Comparison of ENCODE assay signal across 8 mouse cellular contexts in the genomic region with DNA sequence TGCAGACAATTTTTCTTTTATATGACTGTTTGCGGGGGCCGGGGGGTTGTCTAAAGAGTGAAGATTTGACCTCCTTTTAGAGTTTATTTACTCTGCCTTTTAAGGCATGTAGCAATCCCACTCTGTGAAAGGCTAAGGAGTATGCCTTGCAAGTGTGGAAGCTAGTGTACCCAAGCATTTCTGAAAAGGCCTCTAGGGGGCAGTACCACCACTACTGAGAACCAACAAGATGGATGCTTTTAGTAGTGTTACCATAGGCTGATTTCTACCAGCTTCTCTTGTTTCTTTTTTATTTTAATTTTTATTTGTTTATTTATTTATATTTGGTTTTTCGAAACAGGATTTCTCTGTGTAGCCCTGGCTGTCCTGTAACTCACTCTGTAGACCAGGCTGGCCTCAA.
DNase-seq lines count a peak whose midpoint lies in the region; ATAC-seq lines count a peak whose summit lies in the region.

No protein-coding gene starts in this region.

- H3K27ac ChIP-seq in heart, embryonic 11.5 days (ENCODE audit: low read depth, low read length), result no peak overlapping the region
- H3K27ac ChIP-seq in limb, embryonic 11.5 days (replicated peaks; ENCODE audit: low read depth, low read length), result peak overlapping the region; percentile 85
- no peak overlapping the region for H3K27ac ChIP-seq in midbrain, embryonic 10.5 days (replicated peaks)

- H3K9me3 ChIP-seq in heart, embryonic 11.5 days (replicated peaks; ENCODE audit: control insufficient read depth, low read length), result no peaks in the 10 kb centered on the region
- no peaks in the 10 kb centered on the region for H3K9me3 ChIP-seq in limb, embryonic 11.5 days (ENCODE audit: control insufficient read depth, low read length)
- H3K9me3 ChIP-seq in midbrain, embryonic 10.5 days (replicated peaks), result no peaks in the 10 kb centered on the region

- no peak overlapping the region for H3K4me2 ChIP-seq in heart, embryonic 11.5 days
- H3K4me2 ChIP-seq in limb, embryonic 11.5 days (ENCODE audit: low read depth, severe bottlenecking), result no peak overlapping the region

- H3K4me3 ChIP-seq in heart, embryonic 11.5 days (ENCODE audit: low read depth, low read length), result no peak overlapping the region
- H3K4me3 ChIP-seq in limb, embryonic 11.5 days (ENCODE audit: low read depth, low read length), result no peak overlapping the region
- H3K4me3 ChIP-seq in midbrain, embryonic 10.5 days, result no peak overlapping the region

- H3K27me3 ChIP-seq in heart, embryonic 11.5 days (ENCODE audit: control insufficient read depth, insufficient read depth, low read length), result no peaks in the 10 kb centered on the region
- H3K27me3 ChIP-seq in limb, embryonic 11.5 days (ENCODE audit: control insufficient read depth, insufficient read depth, low read length), result no peaks in the 10 kb centered on the region
- no peaks in the 10 kb centered on the region for H3K27me3 ChIP-seq in midbrain, embryonic 10.5 days (ENCODE audit: low read depth, poor library complexity, severe bottlenecking)

- 83% methylated on average over 3 of the region's 3 CpGs for WGBS in heart, embryonic 11.5 days (ENCODE audit: insufficient replicate concordance)
- whole genome bisulfite sequencing in limb, embryonic 11.5 days, result 90% methylated on average over 3 of the region's 3 CpGs
- WGBS in midbrain, embryonic 10.5 days, result 78% methylated on average over 3 of the region's 3 CpGs

- H3K9ac ChIP-seq in heart, embryonic 11.5 days (ENCODE audit: low read depth, low read length), result no peak overlapping the region
- no peak overlapping the region for H3K9ac ChIP-seq in limb, embryonic 11.5 days (ENCODE audit: low read length)

- DNase-seq in heart, adult 11 months, result peak; percentile 83
- peak; percentile 16 for DNase-seq in urinary bladder, postnatal 25 days (ENCODE audit: low spot score)
- DNase-seq in urinary bladder, adult 18-20 months (ENCODE audit: low spot score in 2 of 2), result no peak
- DNase-seq in cerebellum, postnatal 36 days, result peak; percentile 26 to 41
- DNase-seq in limb, embryonic 11.5 days (ENCODE audit: low spot score), result no peak
- DNase-seq in spleen, postnatal 4 days (ENCODE audit: low spot score in 2 of 2), result peak; percentile 41 to 66
- DNase-seq in midbrain, embryonic 10.5 days (ENCODE audit: low spot score), result no peak

- H3K4me1 ChIP-seq in heart, embryonic 11.5 days (ENCODE audit: control insufficient read depth, insufficient read depth, low read length), result peaks cover 10% of the 10 kb centered on the region
- H3K4me1 ChIP-seq in limb, embryonic 11.5 days (ENCODE audit: control insufficient read depth, insufficient read depth, low read length), result 0 out of 2 replicates have a peak, but pooled peaks cover 3% of the 10 kb centered on the region
- H3K4me1 ChIP-seq in midbrain, embryonic 10.5 days, result no peaks in the 10 kb centered on the region

- H3K36me3 ChIP-seq in heart, embryonic 11.5 days (ENCODE audit: control insufficient read depth, insufficient read depth, low read length), result no peaks in the 10 kb centered on the region
- no peaks in the 10 kb centered on the region for H3K36me3 ChIP-seq in limb, embryonic 11.5 days (ENCODE audit: control insufficient read depth, insufficient read depth, low read length)
- H3K36me3 ChIP-seq in midbrain, embryonic 10.5 days, result no peaks in the 10 kb centered on the region

- ATAC-seq in heart, embryonic 11.5 days (replicated peaks; ENCODE audit: insufficient number of reproducible peaks, low FRiP score, low TSS enrichment), result no peak
- no peak for ATAC-seq in limb, embryonic 11.5 days (ENCODE audit: insufficient number of reproducible peaks, low FRiP score, low TSS enrichment, low read depth)

Comparison
In these comparisons a context has a peak if more than half of its experiments do, and no peak if none do; other contexts are left out.
1. DNase-seq: peak in heart, adult 11 months (single experiment), urinary bladder, postnatal 25 days (single experiment), cerebellum, postnatal 36 days (2 of 2) and spleen, postnatal 4 days (2 of 2); none in urinary bladder, adult 18-20 months (0 of 2), limb, embryonic 11.5 days (single experiment) and midbrain, embryonic 10.5 days (single experiment).